Mouse (Mus musculus) ES-Bruce4 (cell line): ENCODE data around the gene Polg2. TPM values are rescaled to one million over a fixed set of nuclear protein-coding genes. Genes with fewer than 3 reads are reported as not detected.
A peak's percentile ranks its signal among the peaks of the same experiment; 100 is the strongest.

ENCODE experiments used
- H3K27ac ChIP-seq: 2 replicates; pipeline ENCODE4 v1.5.1; 2012; ENCODE audit warnings: low read length, inconsistent platforms; ENCODE audit not compliant: insufficient read depth
- H3K27me3 ChIP-seq: 2 replicates; pipeline ENCODE4 v1.6.1; 2012; ENCODE audit warnings: mild to moderate bottlenecking, low read length, inconsistent platforms; ENCODE audit not compliant: control insufficient read depth, poor library complexity, insufficient read depth, severe bottlenecking
- H3K36me3 ChIP-seq: 2 replicates; pipeline ENCODE4 v1.6.1; 2012; ENCODE audit warnings: inconsistent platforms, mild to moderate bottlenecking, low read length, moderate library complexity; ENCODE audit not compliant: control insufficient read depth, poor library complexity, insufficient read depth, severe bottlenecking
- H3K4me1 ChIP-seq: one replicate; pipeline ENCODE4 v1.8.1; 2011; ENCODE audit warnings: low read length; ENCODE audit not compliant: control insufficient read depth, insufficient read depth
- H3K4me3 ChIP-seq: 2 replicates; pipeline ENCODE4 v1.5.1; 2011; ENCODE audit warnings: low read depth, mild to moderate bottlenecking, low read length
- H3K9ac ChIP-seq: 2 replicates; pipeline ENCODE4 v1.6.1; 2012; ENCODE audit warnings: low read depth, mild to moderate bottlenecking, inconsistent platforms; ENCODE audit not compliant: poor library complexity, severe bottlenecking
- H3K9me3 ChIP-seq: replicated peaks from 2 replicates; pipeline ENCODE4 v1.6.1; 2012; ENCODE audit warnings: mild to moderate bottlenecking, low read length, inconsistent platforms; ENCODE audit not compliant: control insufficient read depth, poor library complexity, insufficient read depth, severe bottlenecking
- CTCF ChIP-seq: IDR thresholded peaks from one replicate; pipeline ENCODE4 v1.8.1; 2011; ENCODE audit warnings: low read depth, low read length
- EP300 ChIP-seq: IDR thresholded peaks from 2 replicates; pipeline ENCODE4 v1.6.1; 2011; ENCODE audit warnings: low read depth, low read length; ENCODE audit not compliant: insufficient read depth
- POLR2A ChIP-seq: IDR thresholded peaks from one replicate; pipeline ENCODE4 v1.8.1; 2011; ENCODE audit warnings: low read length; ENCODE audit not compliant: insufficient read depth
- polyA plus RNA-seq: library from polyadenylated mRNA; stranded (reverse); fragments of >200 nt; gene quantifications from 2 replicates; pipeline ENCODE4 v1.2.4, GENCODE M21; 2011; ENCODE audit warnings: low read depth; ENCODE audit not compliant: missing spikeins, insufficient read depth, insufficient read length

Polg2 gene
- polyA plus RNA-seq, 1 experiment = 12.3 TPM

DNA sequence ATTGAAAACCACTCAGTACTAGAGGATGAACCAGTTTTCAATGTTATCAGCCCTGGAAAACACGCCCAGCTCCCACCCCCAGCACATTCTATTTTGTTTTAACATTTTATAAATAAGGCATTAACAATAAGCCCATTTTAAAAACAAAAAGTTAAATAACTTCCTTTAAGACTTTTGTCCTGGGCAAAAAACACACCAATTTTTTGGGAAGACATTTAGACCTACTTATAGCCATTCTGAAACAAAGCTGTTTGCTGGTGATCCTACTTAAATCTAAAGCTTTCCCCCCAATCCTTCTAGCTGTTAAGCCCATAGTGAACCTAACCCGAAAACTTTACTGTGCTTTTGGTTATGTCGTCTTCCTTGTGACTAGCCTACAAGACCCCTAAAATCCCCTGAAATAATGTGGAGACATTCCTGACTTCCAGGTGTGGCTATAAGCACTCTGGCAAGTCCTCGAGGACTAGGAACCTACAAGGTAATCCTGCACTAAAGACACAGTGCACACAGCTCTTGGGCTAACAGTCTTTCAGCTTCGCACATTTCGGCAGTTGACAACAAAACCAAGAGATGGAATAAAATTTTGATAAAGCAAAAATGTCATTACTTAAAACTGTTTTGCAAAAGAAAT, 1.4 kb upstream of the Polg2 start:
- TF ChIP-seq EP300 = no peak
- TF ChIP-seq POLR2A = no peak
- no peak for TF ChIP-seq CTCF
- no peaks in the 10 kb centered on the region for H3K4me1 ChIP-seq
- no peak overlapping the region for H3K4me3 ChIP-seq
- H3K36me3 ChIP-seq = peaks cover 62% of the 10 kb centered on the region
- no peaks in the 10 kb centered on the region for H3K9me3 ChIP-seq
- no peak overlapping the region for H3K9ac ChIP-seq
- H3K27ac ChIP-seq = peak overlapping the region; percentile 86
- H3K27me3 ChIP-seq = no peaks in the 10 kb centered on the region

GRCm38 (mm10) chr11:106780089-106780425, 720 bp upstream of the Polg2 start:
- Histone ChIP-seq H3K27me3 (no peaks in the 10 kb centered on the region), H3K9ac (peak overlapping the region; percentile 51), H3K27ac (peak overlapping the region; percentile 92), H3K9me3 (no peaks in the 10 kb centered on the region), H3K4me1 (no peaks in the 10 kb centered on the region), H3K4me3 (no peak overlapping the region), H3K36me3 (peaks cover 62% of the 10 kb centered on the region)
- TF ChIP-seq CTCF = no peak
- TF ChIP-seq POLR2A = no peak
- TF ChIP-seq EP300 = no peak

GRCm38 (mm10) chr11:106778589-106779387, 549 bp downstream of the Polg2 start:
- no peaks in the 10 kb centered on the region for H3K27me3 ChIP-seq
- H3K27ac ChIP-seq = peak overlapping the region; percentile 60
- no peaks in the 10 kb centered on the region for H3K4me1 ChIP-seq
- no peak for TF ChIP-seq EP300
- TF ChIP-seq POLR2A = no peak
- TF ChIP-seq CTCF = no peak
- H3K4me3 ChIP-seq = peak overlapping the region; percentile 92
- H3K9me3 ChIP-seq = no peaks in the 10 kb centered on the region
- peak overlapping the region; percentile 89 for H3K9ac ChIP-seq
- peaks cover 60% of the 10 kb centered on the region for H3K36me3 ChIP-seq

DNA sequence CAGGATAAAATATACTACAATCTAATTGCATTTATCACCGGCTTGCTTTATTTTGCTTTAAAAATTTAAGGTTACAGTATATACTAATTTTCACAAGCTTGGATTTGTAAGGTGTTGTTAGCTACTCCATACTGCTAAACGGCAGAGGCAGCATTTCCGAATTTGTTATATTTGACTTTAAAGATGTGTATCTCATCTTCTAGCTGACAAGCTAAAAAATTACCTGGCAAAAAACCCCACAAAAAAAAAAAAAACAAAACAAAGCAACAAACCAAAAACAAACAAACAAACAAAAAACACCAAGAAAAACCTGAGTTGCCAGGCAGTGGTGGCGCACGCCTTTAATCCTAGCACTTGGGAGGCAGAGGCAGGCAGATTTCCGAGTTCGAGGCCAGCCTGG, 1.2 kb downstream of the Polg2 start:
- peaks cover 59% of the 10 kb centered on the region for H3K36me3 ChIP-seq
- no peaks in the 10 kb centered on the region for H3K4me1 ChIP-seq
- no peak overlapping the region for H3K27ac ChIP-seq
- H3K9ac ChIP-seq = peak overlapping the region; percentile 89; the same call in 1 of the 2 replicates
- peak overlapping the region; percentile 43; the same call in 1 of the 2 replicates for H3K4me3 ChIP-seq
- H3K9me3 ChIP-seq = no peaks in the 10 kb centered on the region
- TF ChIP-seq POLR2A (no peak), EP300 (no peak), CTCF (no peak)
- no peaks in the 10 kb centered on the region for H3K27me3 ChIP-seq

GRCm38 (mm10) chr11:106777395-106777794, 1.9 kb downstream of the Polg2 start:
- peaks cover 58% of the 10 kb centered on the region for H3K36me3 ChIP-seq

DNA sequence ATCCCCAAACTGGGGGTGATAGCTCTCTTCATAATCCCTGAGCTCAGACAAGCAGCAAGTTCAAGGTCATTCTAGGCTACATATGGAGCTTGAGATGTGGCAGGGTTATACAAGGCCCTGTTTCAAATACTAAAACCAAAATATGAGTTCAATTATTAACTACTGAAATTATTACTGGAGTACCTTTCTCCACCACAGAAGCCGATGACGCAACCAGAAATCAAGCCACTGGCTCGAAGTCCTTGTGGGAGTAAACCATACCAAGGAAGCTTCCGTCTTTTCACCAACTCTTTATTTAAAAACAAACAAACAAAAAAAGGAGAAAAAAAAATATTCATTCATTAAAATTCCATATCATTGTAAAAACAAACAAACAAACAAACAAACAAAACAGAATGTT, 2.4 kb downstream of the Polg2 start:
- Histone ChIP-seq H3K9ac (no peak overlapping the region), H3K4me1 (no peaks in the 10 kb centered on the region), H3K27ac (no peak overlapping the region), H3K27me3 (no peaks in the 10 kb centered on the region), H3K4me3 (no peak overlapping the region), H3K36me3 (peaks cover 58% of the 10 kb centered on the region), H3K9me3 (no peaks in the 10 kb centered on the region)
- TF ChIP-seq EP300 = no peak
- TF ChIP-seq POLR2A = no peak
- TF ChIP-seq CTCF = no peak

More at GRCm38 (mm10) chr11:106777395-106777794, 1.9 kb downstream of the Polg2 start:
- no peaks in the 10 kb centered on the region for H3K4me1 ChIP-seq
- no peaks in the 10 kb centered on the region for H3K9me3 ChIP-seq
- no peak overlapping the region for H3K27ac ChIP-seq
- no peaks in the 10 kb centered on the region for H3K27me3 ChIP-seq
- no peak overlapping the region for H3K4me3 ChIP-seq
- TF ChIP-seq POLR2A (no peak), CTCF (no peak), EP300 (no peak)
- no peak overlapping the region for H3K9ac ChIP-seq
